10 mouse cellular contexts compared by ENCODE assay signal in the genomic region with DNA sequence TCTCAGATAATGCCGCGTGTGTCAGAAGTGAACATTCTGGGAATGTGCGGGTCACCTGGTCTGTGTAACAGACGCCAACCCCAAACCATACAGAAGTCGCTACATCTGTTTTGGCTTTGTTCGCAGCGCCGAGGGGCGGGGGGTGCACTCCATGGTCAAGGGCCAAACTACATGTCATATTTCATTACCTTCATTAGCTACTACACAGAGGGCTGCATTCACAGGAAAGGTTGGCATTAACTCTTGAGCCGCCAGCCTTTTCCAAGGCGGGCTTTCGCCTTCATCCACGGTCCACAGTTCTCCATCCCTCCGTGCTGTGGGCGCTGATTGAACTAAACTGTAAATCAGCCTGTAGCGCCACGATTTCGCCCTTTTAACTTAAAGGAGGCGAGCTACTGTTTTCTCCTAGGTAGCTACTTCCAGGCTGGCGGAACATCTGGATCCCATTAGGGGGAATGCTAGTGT.
DNase-seq lines count a peak whose midpoint lies in the region; ATAC-seq lines count a peak whose summit lies in the region.
"Had no signal": no experiment of that assay in that cellular context is flagged by ENCODE, and none has a peak within 500 bp of the region (broad histone marks: within the 10 kb centered on the region; RNA-seq: fewer than 3 reads in every experiment).

No protein-coding gene starts in this region.

- 10% methylated on average over 20 of the region's 20 CpGs for WGBS in kidney, embryonic 14.5 days
- 49% methylated on average over 20 of the region's 20 CpGs for WGBS in hindbrain, embryonic 16.5 days
- WGBS in neural tube, embryonic 14.5 days = 36% methylated on average over 20 of the region's 20 CpGs
- 44% methylated on average over 20 of the region's 20 CpGs for WGBS in liver, embryonic 12.5 days (ENCODE audit: insufficient replicate concordance)

- H3K36me3 ChIP-seq in kidney, embryonic 14.5 days (ENCODE audit: control insufficient read depth, insufficient read depth, low read length) = no peaks in the 10 kb centered on the region
- no peaks in the 10 kb centered on the region for H3K36me3 ChIP-seq in hindbrain, embryonic 16.5 days (ENCODE audit: control insufficient read depth, insufficient read depth, low read length)
- no peaks in the 10 kb centered on the region for H3K36me3 ChIP-seq in neural tube, embryonic 14.5 days (ENCODE audit: control insufficient read depth, insufficient read depth, low read length)
- no peaks in the 10 kb centered on the region for H3K36me3 ChIP-seq in liver, embryonic 12.5 days

- peak overlapping the region; percentile 54 for H3K4me2 ChIP-seq in kidney, embryonic 14.5 days (replicated peaks; ENCODE audit: low read depth, low read length)
- H3K4me2 ChIP-seq in hindbrain, embryonic 16.5 days (ENCODE audit: low read length) = peak overlapping the region; percentile 44
- peak overlapping the region; percentile 22 for H3K4me2 ChIP-seq in neural tube, embryonic 14.5 days (ENCODE audit: low read depth, low read length)
- H3K4me2 ChIP-seq in liver, embryonic 12.5 days = no peak overlapping the region

- H3K4me3 ChIP-seq in kidney, embryonic 14.5 days (ENCODE audit: low read length) = peak overlapping the region; percentile 22
- no peak overlapping the region; the same call in 1 of the 2 replicates for H3K4me3 ChIP-seq in hindbrain, embryonic 16.5 days (ENCODE audit: low read length)
- H3K4me3 ChIP-seq in neural tube, embryonic 14.5 days (ENCODE audit: low read depth, low read length) = no peak overlapping the region
- H3K4me3 ChIP-seq in liver, embryonic 12.5 days = no peak overlapping the region
- H3K4me3 ChIP-seq: erythroblast, embryonic 14.5 days had no signal

- 0 out of 2 replicates have a peak, but pooled peaks cover 2% of the 10 kb centered on the region for H3K27me3 ChIP-seq in kidney, embryonic 14.5 days (ENCODE audit: control insufficient read depth, insufficient read depth, low read length)
- H3K27me3 ChIP-seq in hindbrain, embryonic 16.5 days (replicated peaks; ENCODE audit: control insufficient read depth, insufficient read depth, low read length) = no peaks in the 10 kb centered on the region
- H3K27me3 ChIP-seq in neural tube, embryonic 14.5 days (ENCODE audit: control insufficient read depth, insufficient read depth, low read length) = no peaks in the 10 kb centered on the region
- no peaks in the 10 kb centered on the region for H3K27me3 ChIP-seq in liver, embryonic 12.5 days (replicated peaks)

- 0 out of 2 replicates have a peak, but pooled peaks have one; percentile 56 for ATAC-seq in kidney, embryonic 14.5 days (ENCODE audit: low FRiP score, low TSS enrichment)
- ATAC-seq in hindbrain, embryonic 16.5 days = peak; percentile 40; the same call in 1 of the 2 replicates
- no peak for ATAC-seq in neural tube, embryonic 14.5 days (ENCODE audit: low read depth)
- ATAC-seq in liver, embryonic 12.5 days = no peak

- 0 out of 2 replicates have a peak overlapping the region, but pooled peaks have one; percentile 42 for H3K27ac ChIP-seq in kidney, embryonic 14.5 days (ENCODE audit: low read depth, low read length)
- H3K27ac ChIP-seq in hindbrain, embryonic 16.5 days (ENCODE audit: low read depth, low read length) = no peak overlapping the region
- H3K27ac ChIP-seq in neural tube, embryonic 14.5 days (ENCODE audit: low read depth, low read length) = no peak overlapping the region
- no peak overlapping the region for H3K27ac ChIP-seq in liver, embryonic 12.5 days
- H3K27ac ChIP-seq: macrophage had no signal

- H3K9me3 ChIP-seq in kidney, embryonic 14.5 days (ENCODE audit: control insufficient read depth, low read length) = no peaks in the 10 kb centered on the region; the same call in 1 of the 2 replicates
- H3K9me3 ChIP-seq in hindbrain, embryonic 16.5 days (ENCODE audit: control insufficient read depth, low read length) = no peaks in the 10 kb centered on the region
- no peaks in the 10 kb centered on the region for H3K9me3 ChIP-seq in neural tube, embryonic 14.5 days (ENCODE audit: control insufficient read depth, low read length)
- H3K9me3 ChIP-seq in liver, embryonic 12.5 days (replicated peaks) = no peaks in the 10 kb centered on the region

- peak overlapping the region; percentile 37; the same call in 1 of the 2 replicates for H3K9ac ChIP-seq in kidney, embryonic 14.5 days (ENCODE audit: low read depth, low read length)
- H3K9ac ChIP-seq in hindbrain, embryonic 16.5 days (ENCODE audit: low read depth, low read length) = no peak overlapping the region
- H3K9ac ChIP-seq in neural tube, embryonic 14.5 days (replicated peaks; ENCODE audit: low read depth, low read length) = no peak overlapping the region
- no peak overlapping the region for H3K9ac ChIP-seq in liver, embryonic 12.5 days

- DNase-seq in kidney, postnatal 36 days = no peak
- peak; percentile 90 for DNase-seq in embryo, embryonic 11 days
- no peak for DNase-seq in right cerebral cortex, postnatal 10 days (ENCODE audit: low spot score in 2 of 2)
- no peak for DNase-seq in gastrocnemius, adult 18-20 months (ENCODE audit: low spot score)

- peaks cover 20% of the 10 kb centered on the region; the same call in 1 of the 2 replicates for H3K4me1 ChIP-seq in kidney, embryonic 14.5 days (ENCODE audit: control insufficient read depth, insufficient read depth, low read length)
- H3K4me1 ChIP-seq in hindbrain, embryonic 16.5 days (ENCODE audit: control insufficient read depth, insufficient read depth, low read depth, low read length) = peaks cover 2% of the 10 kb centered on the region
- H3K4me1 ChIP-seq in neural tube, embryonic 14.5 days (ENCODE audit: control insufficient read depth, insufficient read depth, low read length) = 0 out of 2 replicates have a peak, but pooled peaks cover 3% of the 10 kb centered on the region
- no peaks in the 10 kb centered on the region for H3K4me1 ChIP-seq in liver, embryonic 12.5 days

Comparison
In these comparisons a context has a peak if more than half of its experiments do, and no peak if none do; other contexts are left out.
1. ATAC-seq: peak in kidney, embryonic 14.5 days (single experiment) and hindbrain, embryonic 16.5 days (single experiment); none in neural tube, embryonic 14.5 days (single experiment) and liver, embryonic 12.5 days (single experiment).